8 mouse cellular contexts compared by ENCODE assay signal in the genomic region with DNA sequence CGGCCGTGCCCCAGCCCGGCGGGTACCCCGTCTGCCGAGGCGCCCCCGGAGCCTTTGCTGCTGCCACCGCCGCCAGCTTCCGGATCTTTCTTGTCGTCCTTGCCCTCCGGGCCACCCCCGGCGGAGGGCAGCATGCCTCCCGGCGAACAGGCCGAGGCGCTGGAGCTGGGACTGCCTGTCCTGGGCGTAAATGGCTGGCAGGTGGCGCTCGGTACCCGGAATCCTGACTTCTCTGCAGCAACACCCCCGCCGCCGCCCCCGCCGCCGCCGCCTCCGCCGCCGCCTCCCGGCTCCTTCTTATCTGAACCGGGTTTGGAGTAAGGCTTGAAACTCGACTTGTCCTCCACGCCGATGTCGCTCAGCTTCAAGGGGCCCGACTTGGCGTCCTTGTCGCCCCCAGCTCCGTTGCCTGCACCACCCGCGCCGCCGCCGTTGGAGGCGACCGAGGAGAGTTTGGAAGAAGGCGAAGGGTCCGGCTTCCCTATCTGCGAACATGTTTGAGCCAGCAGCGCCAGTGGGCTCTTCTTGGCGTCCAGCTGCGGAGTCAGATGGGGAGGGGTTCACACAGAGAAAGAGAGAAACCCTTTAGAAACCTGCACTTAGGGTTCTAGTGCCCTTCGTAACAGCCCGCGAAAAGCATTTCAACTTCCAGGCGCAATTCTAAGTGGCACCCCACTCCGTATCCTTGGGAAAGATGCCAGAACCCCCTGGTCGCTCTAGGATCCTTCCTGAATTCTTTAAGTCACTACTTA. TPM values are rescaled to one million over a fixed set of nuclear protein-coding genes. Genes with fewer than 3 reads are reported as not detected.
DNase-seq lines count a peak whose midpoint lies in the region; ATAC-seq and TF ChIP-seq lines count a peak whose summit lies in the region.

No protein-coding gene starts in this region.

- peak overlapping the region; percentile 92 for H3K4me2 ChIP-seq in forebrain, embryonic 14.5 days (ENCODE audit: low read length)
- peak overlapping the region; percentile 81 for H3K4me2 ChIP-seq in neural tube, embryonic 14.5 days (ENCODE audit: low read depth, low read length)

- peak; percentile 21; the same call in 1 of the 2 replicates for ATAC-seq in forebrain, embryonic 14.5 days
- ATAC-seq in neural tube, embryonic 14.5 days (ENCODE audit: low read depth), result no peak

- intact Hi-C loops in heart, postnatal 25 days (cut with DNase I), result loop anchor here (1.0 to 10.0 kb wide), 6 partner anchors 36 to 1539 kb away; no protein-coding TSS in a partner anchor

- H3K27me3 ChIP-seq in forebrain, embryonic 14.5 days (replicated peaks; ENCODE audit: control insufficient read depth, insufficient read depth, low read length), result peaks cover 60% of the 10 kb centered on the region
- H3K27me3 ChIP-seq in neural tube, embryonic 14.5 days (ENCODE audit: control insufficient read depth, insufficient read depth, low read length), result no peaks in the 10 kb centered on the region

- H3K9ac ChIP-seq in forebrain, embryonic 14.5 days (ENCODE audit: low read length), result peak overlapping the region; percentile 70
- peak overlapping the region; percentile 84 for H3K9ac ChIP-seq in neural tube, embryonic 14.5 days (replicated peaks; ENCODE audit: low read depth, low read length)

- no peaks in the 10 kb centered on the region for H3K36me3 ChIP-seq in forebrain, embryonic 14.5 days (ENCODE audit: control insufficient read depth, insufficient read depth, low read length)
- no peaks in the 10 kb centered on the region for H3K36me3 ChIP-seq in neural tube, embryonic 14.5 days (ENCODE audit: control insufficient read depth, insufficient read depth, low read length)

- H3K9me3 ChIP-seq in forebrain, embryonic 14.5 days (replicated peaks; ENCODE audit: control insufficient read depth, low read length), result no peaks in the 10 kb centered on the region
- no peaks in the 10 kb centered on the region for H3K9me3 ChIP-seq in neural tube, embryonic 14.5 days (ENCODE audit: control insufficient read depth, low read length)

- H3K4me1 ChIP-seq in forebrain, embryonic 14.5 days (ENCODE audit: control insufficient read depth, insufficient read depth, low read length), result peaks cover 27% of the 10 kb centered on the region
- peaks cover 17% of the 10 kb centered on the region for H3K4me1 ChIP-seq in neural tube, embryonic 14.5 days (ENCODE audit: control insufficient read depth, insufficient read depth, low read length)

- H3K27ac ChIP-seq in forebrain, embryonic 14.5 days (ENCODE audit: low read depth, low read length), result peak overlapping the region; percentile 91
- peak overlapping the region; percentile 88; the same call in 1 of the 2 replicates for H3K27ac ChIP-seq in layer of hippocampus, adult 2 months
- peak overlapping the region; percentile 97 for H3K27ac ChIP-seq in neural tube, embryonic 14.5 days (ENCODE audit: low read depth, low read length)

- DNase-seq in B cell, adult 2 months, result peak; percentile 64 to 67
- peak; percentile 93 for DNase-seq in brain, embryonic 14.5 days (ENCODE audit: low read depth)
- DNase-seq in forebrain, embryonic 14.5 days (ENCODE audit: low spot score), result peak; percentile 84
- DNase-seq in heart, postnatal 25 days (ENCODE audit: low spot score), result peak; percentile 77
- DNase-seq in layer of hippocampus, adult 2 months (ENCODE audit: low spot score in 2 of 2), result peak; percentile 75 to 80
- peak; percentile 90 to 93 for DNase-seq in lung, adult 18-20 months
- peak; percentile 61 for DNase-seq in thymus, postnatal 0 days (ENCODE audit: low spot score)

- WGBS in forebrain, embryonic 14.5 days, result under 1% methylated on average over 58 of the region's 62 CpGs
- 2% methylated on average over 59 of the region's 62 CpGs for WGBS in neural tube, embryonic 14.5 days

- no peak for TF ChIP-seq POLR2A in brain, embryonic 14.5 days (IDR thresholded peaks at IDR 0.05; ENCODE audit: borderline replicate concordance, extremely low read depth, insufficient read depth, insufficient read length, poor library complexity, severe bottlenecking)

- H3K4me3 ChIP-seq in forebrain, embryonic 14.5 days (ENCODE audit: low read depth, low read length), result peak overlapping the region; percentile 66
- H3K4me3 ChIP-seq in layer of hippocampus, adult 2 months, result peak overlapping the region; percentile 79
- H3K4me3 ChIP-seq in neural tube, embryonic 14.5 days (ENCODE audit: low read depth, low read length), result peak overlapping the region; percentile 84

- peak; percentile 62 for TF ChIP-seq CTCF in brain, embryonic 14.5 days (IDR thresholded peaks at IDR 0.05; ENCODE audit: borderline replicate concordance, extremely low read depth, insufficient read depth, insufficient read length)
- peak; percentile 86 for TF ChIP-seq CTCF in layer of hippocampus, adult 2 months (conservative IDR thresholded peaks at IDR 0.05)

RNA-seq across cellular contexts. Expression of a gene that starts 3.2 kb away (rescaled TPM):
- 19.1 and 26.3 TPM in 2 replicates for polyA plus RNA-seq in brain, embryonic 14.5 days (2012; rRNA removed)
- 4.4 and 4.6 TPM in 2 replicates for polyA plus RNA-seq in forebrain, embryonic 14.5 days (2014; fragmentation: Nextera tagmentation; extraction: Ambion mirVana)
- total RNA-seq in heart, postnatal 25 days (2021), result 1 to 10 TPM; 1.5 to 2.1 TPM
- 1 to 10 TPM; 2.2 to 2.5 TPM for total RNA-seq in layer of hippocampus, adult 2 months (2021)
- 7.0 TPM in 2 replicates for polyA plus RNA-seq in neural tube, embryonic 14.5 days (2014; fragmentation: Nextera tagmentation; extraction: Ambion mirVana)
- polyA plus RNA-seq in thymus, postnatal 0 days (2015; fragmentation: Nextera tagmentation; extraction: Ambion mirVana), result 3.0 and 3.2 TPM in 2 replicates

RNA-seq across cellular contexts. Expression of a gene that starts 33.4 kb away (rescaled TPM):
- polyA plus RNA-seq in brain, embryonic 14.5 days (2012; rRNA removed), result not detected in 2 replicates
- 0.31 TPM in 1 of 2 replicates, not detected in the other for polyA plus RNA-seq in forebrain, embryonic 14.5 days (2014; fragmentation: Nextera tagmentation; extraction: Ambion mirVana)
- 1 to 10 TPM in 1 of 2 experiments, under 1 TPM in 1; 0.83 to 1.8 TPM for total RNA-seq in heart, postnatal 25 days (2021)
- 1 to 10 TPM in 1 of 2 experiments, under 1 TPM in 1; 0.87 to 1.5 TPM for total RNA-seq in layer of hippocampus, adult 2 months (2021)
- polyA plus RNA-seq in neural tube, embryonic 14.5 days (2014; fragmentation: Nextera tagmentation; extraction: Ambion mirVana), result 0.28 and 0.35 TPM in 2 replicates
- 0.21 and 0.32 TPM in 2 replicates for polyA plus RNA-seq in thymus, postnatal 0 days (2015; fragmentation: Nextera tagmentation; extraction: Ambion mirVana)
